Mouse (Mus musculus) kidney, adult 8-10 months (tissue): ENCODE data around the gene Dock9.

Source experiments
- DNase-seq, 2 experiments: peaks; one replicate each; pipeline ENCODE4 v3.0.0; 2022

Dock9 gene

GRCm38 (mm10) chr14:121797457-121798410, at the start of gene Dock9:
TSS of gene Dock9 (minus strand) at chr14:121797837.
- peak; percentile 90 to 92 for DNase-seq

DNA sequence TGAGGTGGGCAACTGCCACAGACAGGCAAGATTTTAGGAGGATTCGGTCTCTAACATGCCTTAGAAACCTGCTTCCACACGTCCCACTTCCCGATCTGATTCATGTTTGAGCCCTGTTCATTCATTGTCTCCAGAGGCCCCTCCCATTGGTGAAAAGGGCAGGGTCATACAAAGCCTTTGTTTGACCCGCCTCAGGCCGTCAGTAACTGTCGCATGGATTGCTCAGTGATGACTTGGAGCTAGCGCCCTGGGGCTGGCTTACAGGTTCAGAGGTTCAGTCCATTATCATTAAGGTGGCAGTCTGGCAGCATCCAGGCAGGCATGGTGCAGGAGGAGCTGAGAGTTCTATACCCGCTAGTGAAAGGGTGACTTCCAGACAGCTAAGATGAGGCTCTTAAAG, 46.8 kb upstream of the Dock9 start:
- DNase-seq = no peak

DNA sequence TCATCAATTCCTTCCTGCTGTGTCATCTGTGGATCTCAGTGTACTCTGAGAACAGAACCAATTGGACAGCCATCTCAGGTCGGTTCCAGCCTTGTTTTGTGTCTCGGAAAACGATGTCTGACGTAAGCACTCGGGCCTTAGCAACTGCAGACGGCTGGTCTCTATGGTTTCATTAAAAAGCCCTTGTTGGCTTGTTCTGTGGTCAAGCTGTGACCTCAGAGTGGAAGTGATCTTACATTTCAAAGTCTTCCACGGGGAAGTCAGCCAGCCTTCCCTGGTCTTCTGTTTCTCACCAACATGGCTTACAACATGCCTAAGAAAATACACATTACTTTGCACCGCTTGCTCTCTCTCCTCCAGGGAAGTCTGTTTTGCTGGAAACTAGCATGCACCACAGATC, 42.6 kb upstream of the Dock9 start:
- DNase-seq = no peak

GRCm38 (mm10) chr14:121838161-121838560, 40.5 kb upstream of the Dock9 start:
- DNase-seq = no peak

DNA sequence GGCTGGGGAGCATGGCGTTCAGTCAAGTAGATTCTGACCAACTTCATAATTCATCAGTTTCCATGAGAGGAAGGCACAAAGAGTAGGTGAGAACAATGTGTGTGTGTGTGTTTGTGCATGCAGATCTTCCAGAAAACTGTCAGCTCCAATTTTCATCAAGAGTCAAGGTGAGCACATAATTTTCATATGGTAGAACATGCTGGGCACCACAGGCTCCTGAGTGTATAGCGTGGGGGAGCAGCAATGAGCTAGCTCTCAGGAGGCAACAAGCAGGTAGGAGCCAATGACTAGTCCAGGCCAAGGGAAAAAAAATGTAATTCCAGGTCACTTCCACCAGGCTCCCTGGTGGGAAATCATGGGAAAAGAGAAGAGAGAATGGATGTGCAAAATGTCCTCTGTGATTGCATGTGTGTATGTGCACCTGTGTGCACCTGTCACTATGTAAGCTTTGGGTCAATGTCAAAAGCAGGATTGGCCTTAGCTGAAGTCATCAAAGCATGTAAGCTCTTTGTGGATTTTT, 35.4 kb upstream of the Dock9 start:
- DNase-seq = no peak

DNA sequence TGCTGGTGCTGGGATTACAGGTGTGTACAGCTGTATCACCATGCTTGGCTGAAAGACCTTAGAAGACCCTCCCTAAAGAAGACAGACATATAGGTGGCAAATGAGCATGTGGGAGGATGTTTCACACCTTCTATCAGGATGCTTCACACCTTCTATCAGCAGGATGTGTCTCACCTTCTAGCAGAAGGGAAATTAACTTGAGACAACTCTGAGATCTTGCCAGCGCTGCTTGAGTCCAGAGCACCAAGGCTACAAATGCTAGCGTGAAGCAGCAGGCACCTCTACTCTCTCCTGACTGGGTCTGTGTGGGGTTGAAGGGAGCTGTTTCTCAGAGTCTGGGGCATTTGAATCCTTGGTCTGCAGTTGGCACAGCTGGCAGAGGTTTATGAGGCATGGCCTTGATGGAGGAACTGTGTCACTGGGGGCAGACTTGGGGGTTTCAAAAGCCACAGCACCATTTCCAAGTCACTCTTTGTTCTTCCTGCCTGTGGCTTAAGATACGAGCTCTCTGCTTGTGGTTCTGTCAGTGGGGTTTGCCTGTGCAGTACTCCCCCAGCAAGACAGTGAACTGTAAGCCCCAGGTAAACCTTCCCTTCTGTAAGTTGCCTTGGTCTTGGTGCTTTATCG, 32.3 kb upstream of the Dock9 start:
- no peak for DNase-seq

- no peak for DNase-seq
Measured at GRCm38 (mm10) chr14:121827091-121827490, 29.5 kb upstream of the Dock9 start.

DNA sequence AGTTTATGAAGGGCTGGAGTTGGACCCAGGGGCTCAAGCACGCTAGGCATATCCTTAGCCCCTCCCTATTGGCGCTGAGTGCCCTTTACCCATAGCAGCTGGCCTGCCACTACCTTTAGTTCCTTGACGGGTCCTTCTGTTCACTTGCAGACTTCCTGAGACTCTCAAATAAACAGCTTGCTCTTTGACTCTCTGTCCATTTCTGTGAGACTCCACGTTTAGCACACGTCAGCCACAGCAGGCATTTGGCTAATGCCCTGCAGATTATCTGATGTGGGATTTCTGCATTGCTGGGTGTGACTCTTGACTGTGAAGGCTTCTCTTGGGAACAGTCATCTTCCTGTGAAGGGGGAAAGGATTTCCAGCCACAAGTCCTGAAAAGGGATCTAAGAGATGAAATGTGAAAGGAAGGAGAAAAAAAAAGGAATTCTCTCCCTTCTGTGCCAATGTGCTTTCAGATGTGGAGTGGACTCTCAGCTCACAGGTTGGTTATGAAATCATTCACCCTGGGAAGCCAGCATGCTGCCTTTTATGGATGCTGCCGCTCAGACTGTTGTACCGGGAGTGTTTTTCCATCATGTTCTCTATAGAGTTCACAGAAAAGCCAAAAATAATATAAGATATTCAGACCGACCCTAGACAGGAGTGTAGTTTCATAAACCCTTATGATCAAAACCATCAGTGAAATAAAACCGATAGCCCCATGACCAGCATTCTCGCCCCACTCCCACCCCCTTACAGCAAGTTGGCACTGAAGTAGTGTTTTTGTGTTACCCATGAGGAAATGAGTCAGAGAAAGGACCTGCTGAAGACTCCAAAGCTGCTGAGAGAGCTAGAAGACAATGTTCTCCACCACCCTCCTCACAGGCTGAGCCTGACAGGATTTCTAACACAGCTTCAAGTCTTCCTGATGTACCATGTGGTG, 28.1 kb upstream of the Dock9 start:
- DNase-seq = peak; percentile 28 to 52

DNA sequence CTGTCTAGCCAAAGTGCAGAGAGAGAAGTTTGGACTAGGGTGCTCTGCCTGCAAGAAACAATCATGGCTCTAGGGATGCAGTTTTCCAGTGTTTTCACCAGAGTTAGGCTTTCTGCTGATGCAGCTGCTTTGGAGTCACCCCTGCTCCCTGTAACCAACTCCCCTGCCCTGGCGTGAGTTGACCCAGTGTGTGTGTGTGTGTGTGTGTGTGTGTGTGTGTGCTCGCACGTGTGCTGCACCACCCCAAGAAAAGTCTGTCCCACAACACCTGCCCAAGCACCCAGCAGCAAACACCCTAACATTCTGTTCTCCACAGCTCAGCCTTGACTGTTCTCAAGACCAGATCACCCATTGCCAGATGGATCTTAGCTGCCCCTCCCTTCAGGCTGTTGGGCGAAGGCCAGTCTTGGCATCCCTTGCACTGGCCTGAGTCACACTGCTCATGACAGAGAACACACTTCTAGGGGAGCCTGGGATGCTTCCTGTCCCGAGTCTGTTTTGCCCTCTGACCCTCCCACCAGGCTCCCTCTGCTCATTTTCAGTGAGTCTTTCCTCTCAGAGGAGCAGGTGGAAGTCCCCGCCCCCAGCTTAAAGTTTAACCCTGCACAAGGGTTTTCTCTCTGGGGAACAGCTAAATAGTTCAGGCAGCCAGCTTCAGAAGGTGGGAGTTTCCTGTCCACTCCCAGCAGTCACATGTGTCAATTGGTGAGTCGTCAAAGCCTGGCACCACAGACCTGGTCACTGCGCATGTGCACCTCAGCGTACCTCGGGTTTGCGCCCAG, 26.9 kb upstream of the Dock9 start:
- peak; percentile 93 for DNase-seq

GRCm38 (mm10) chr14:121822997-121823396, 25.4 kb upstream of the Dock9 start:
- DNase-seq = no peak

DNA sequence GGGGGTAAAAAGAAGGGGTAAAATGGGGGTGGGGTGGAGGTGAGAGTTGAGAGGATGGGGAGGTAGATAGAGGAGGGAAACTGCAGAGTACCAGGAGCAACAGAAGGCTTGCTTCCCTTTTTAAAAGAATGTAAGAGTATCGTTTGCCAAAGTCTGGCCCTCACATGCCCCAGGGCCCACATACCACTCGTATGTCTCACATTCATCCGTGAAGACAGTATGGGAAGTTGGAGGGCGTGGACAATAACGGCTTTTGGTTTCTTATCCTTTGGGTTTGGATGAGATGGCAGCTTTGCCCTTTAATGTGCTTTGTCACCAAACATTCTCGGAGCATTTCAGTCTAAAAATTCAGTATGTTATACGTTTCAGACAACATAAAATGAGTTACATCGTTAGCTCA, 24.9 kb upstream of the Dock9 start:
- no peak for DNase-seq

GRCm38 (mm10) chr14:121806791-121807190, 9.2 kb upstream of the Dock9 start:
- DNase-seq = no peak

GRCm38 (mm10) chr14:121806316-121806715, 8.7 kb upstream of the Dock9 start:
- DNase-seq = no peak

- DNase-seq = no peak
Measured at GRCm38 (mm10) chr14:121804461-121804860, 6.8 kb upstream of the Dock9 start.

DNA sequence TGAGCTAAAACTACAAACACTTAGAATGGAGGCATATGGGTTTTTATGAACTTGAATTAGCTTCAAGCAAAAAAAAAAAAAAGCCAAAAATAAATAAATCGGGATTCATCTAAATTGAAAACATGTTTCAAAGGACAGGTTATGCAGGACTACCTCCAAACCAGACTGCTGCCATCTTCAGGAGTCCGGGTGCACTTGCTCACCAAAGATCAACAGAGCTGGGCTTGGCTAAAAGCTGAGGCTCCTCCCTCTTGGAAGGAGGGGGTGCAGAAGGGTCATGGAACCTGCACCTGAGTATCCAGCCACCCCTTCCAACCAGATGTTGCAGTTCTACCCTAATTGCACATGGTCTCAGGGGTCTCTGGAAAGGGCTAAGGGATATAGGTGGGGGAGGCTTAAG, 3.3 kb upstream of the Dock9 start:
- peak; percentile 61 to 71 for DNase-seq

GRCm38 (mm10) chr14:121799112-121799511, 1.5 kb upstream of the Dock9 start:
- no peak for DNase-seq

- peak; percentile 97 to 98 for DNase-seq
Measured at GRCm38 (mm10) chr14:121798411-121798799, 768 bp upstream of the Dock9 start.

DNA sequence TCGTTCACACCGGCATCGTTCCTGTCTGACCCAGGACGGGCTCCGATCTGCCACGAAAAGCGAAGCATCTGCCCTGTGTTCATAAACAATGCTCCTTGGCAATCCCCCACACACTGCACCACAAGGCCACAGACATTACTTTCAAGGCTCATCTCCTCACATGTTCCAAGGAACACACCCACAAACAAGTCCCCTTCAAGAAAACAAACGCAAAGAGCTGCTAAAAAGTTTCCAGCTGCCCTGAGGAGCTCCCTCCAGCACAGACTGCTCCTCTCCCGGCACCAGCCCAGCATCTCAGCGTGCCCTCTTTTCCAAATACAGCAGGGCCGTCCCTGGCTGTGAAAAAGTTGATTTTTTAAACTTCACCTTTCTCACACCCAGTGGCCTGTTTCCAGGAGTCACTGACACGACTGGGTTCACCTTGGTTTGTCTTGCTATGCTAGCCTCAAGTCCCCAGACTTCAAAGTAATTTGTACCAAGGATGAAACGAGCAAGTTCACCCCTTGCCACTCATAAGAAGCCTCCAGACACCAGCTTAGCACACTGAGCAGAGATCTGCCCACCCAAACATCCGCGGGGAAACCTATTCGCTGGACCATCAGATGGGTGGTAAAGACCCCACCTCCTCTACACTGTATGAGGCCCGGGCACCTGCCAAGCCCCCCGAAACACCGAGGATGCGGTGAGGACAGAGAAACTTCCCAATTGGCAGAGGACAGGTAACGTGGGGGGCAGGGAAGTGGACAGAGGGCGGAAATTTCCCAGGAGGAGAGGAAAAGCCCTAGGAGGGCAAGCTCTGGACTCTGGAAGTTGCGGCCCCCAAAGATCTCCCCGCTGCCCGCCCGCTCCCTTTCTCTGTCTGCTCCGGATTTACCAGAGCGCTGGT, 823 bp downstream of the Dock9 start:
- no peak for DNase-seq

DNA sequence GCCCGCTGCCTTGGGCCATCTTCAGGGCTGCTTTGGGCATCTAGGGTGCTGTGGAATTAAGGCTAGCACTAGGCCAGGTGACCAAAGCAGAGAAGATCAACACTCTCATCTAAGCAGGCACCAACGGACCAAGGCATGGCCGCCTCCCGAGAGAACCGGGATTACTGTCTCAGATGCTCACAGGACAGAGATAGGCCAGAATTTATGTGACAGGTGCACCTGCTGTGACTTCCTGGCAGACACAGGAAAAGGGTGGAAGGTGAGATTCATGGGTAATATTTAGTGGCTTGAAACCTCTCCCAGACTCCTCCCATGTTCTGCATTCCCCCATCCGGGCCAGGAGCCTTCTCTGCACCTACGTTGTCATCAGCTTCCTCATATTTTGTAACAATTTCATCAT, 2.1 kb downstream of the Dock9 start:
- DNase-seq = no peak

- no peak for DNase-seq
Measured at GRCm38 (mm10) chr14:121793639-121794038, 4.0 kb downstream of the Dock9 start.

DNA sequence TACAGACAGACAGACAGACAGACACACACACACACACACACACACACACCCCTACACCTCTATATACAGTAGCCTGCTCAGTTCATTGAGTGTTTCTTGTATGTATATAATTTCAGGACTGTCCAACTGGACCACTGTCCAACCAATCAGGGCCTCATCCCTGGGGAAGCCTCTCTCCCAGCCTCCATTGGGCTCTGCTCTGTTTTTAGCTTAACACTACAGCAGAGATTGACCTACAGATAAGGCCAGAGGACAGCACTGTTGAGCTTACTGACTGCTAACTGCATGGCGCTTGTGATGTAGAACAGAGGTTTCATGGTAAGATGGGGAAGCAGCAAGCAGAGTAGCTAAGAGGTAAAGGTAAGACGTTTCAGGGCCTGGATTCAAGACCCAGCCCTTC, 5.7 kb downstream of the Dock9 start:
- DNase-seq = no peak
